Mouse (Mus musculus) left cerebral cortex, postnatal 36 days (tissue): ENCODE results near the gene Adamts16. TPM values are rescaled to one million over a fixed set of nuclear protein-coding genes. Genes with fewer than 3 reads are reported as not detected.

Experiments
- total RNA-seq, 2 experiments: library from RNA; stranded (reverse); gene quantifications; 2 replicates each; pipeline ENCODE4 v1.2.3; 2021

Adamts16 gene
- total RNA-seq, 2 experiments from 2014 or later: 4.0 to 5.7 TPM

Other genes with a start within 250 kb of the Adamts16 start
- 10 to 100 TPM; 57.3 to 73.3 TPM for gene Ice1, start 204.2 kb downstream of the Adamts16 start, total RNA-seq